Mouse (Mus musculus): Measurements from ENCODE around the gene Vars2. TPM values are rescaled to one million over a fixed set of nuclear protein-coding genes. Genes with fewer than 3 reads are reported as not detected.

The Vars2 gene
- total RNA-seq (2017) = 11.8 and 13.8 TPM in 2 replicates

DNA sequence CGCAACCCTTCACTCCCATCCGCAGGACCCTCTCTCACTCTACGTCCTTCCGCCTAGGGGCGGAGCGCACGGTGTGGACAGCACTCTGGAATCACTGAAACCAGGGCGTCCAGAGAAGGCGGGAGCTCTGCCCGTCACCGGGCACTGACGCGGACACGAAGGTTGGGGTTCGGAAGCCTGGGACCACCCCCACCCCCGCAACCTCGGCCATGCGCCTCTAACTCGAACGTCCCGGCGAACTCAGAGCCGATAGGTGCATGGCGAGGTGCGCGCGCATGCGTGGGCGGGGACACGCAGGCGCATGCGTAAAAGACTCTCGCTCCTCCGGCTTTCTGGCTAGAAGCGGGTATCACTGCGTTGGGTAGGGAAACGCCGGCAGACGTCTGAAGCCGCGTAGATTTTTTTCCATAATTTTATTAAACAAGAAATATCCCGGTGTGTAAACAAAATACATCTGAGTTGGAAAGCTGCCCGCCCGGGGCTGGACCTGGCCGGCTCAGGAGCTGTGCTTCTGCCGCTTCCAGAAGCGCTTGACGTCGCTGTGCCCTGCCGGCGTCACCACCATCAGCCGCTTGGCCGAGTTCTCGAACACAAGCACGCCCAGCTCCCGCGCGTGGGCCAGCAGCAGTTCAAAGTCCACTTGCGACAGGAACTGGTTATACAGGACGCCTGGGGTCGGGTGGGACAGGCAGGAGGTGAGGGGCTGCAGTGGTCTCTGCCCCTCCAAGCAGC lies at the start of gene Vars2:
Vars2 (minus strand) TSS at position 259 of the 732 bp plus-strand sequence.
- ATAC-seq (ENCODE audit: extremely low read depth, insufficient number of reproducible peaks, low FRiP score, poor library complexity, severe bottlenecking) = peak; percentile 62

DNA sequence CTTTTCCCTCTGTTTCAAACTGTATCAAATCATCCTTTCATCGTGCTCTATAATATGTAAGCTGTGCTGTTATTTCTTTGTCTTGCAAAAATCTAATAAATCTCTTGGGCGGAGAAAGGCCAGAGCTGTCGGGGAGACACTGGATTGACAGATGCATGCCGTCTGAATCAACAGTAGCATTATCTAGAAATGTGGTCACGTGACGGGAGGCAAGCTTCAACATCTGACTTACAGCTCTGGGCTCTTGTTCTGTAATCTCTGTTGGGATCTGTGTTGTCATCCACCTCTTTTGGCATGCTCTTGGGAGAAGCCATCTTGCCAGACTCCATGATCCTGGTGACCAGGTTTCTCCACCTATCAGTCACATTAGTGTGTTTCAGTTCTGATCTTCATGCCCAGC lies 49.7 kb upstream of the Vars2 start:
- no peak for ATAC-seq (ENCODE audit: extremely low read depth, insufficient number of reproducible peaks, low FRiP score, poor library complexity, severe bottlenecking)

DNA sequence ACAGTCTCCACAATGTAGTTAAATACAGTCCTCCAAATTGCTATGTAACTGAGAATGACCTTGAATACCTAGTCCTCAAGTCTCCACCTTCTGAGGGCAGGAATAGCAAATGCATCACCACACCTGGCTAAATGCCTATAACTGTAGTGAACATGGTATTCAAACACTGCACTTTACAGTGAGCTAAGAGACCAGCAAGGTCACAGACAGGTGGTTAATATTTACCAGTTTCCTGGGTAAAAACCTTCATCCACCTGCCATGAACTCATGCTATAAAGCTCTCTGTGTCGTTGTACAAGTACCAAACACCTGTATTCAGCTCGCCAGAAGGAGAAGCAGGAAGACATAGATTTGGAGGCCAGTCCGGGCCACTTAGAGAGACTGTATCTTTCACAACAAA lies 48.7 kb upstream of the Vars2 start:
- no peak for ATAC-seq (ENCODE audit: extremely low read depth, insufficient number of reproducible peaks, low FRiP score, poor library complexity, severe bottlenecking)

DNA sequence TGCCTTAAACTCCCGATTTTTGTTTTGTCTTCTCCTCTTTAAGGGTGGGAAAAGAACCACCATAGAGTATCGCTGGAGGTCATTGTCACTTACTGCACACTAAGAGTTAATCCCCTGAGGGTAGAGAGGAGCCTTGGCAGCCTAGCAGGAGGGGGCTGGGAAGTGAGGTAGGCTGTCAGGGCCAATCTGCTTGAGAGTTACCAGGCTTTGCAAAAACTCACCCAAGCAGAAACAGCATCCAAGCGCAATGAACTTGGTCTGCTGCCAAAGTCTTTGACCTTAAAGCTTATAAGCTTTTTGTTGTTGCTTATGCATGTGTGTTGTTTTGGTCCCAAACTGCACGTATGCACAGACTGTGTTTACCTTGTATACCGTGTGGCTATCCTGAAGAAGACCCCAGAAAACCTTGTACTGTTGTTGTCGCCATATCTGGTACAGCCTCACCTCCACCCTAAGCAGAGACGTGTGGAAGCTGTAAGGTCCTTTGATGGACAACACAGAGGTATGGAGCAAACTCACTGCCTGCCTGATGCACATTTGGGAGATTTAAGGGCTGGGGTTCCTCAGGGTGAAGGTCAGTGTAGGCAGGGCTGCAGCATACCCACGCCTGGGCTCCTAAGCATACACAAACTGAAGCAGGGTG lies 43.4 kb upstream of the Vars2 start:
- ATAC-seq (ENCODE audit: extremely low read depth, insufficient number of reproducible peaks, low FRiP score, poor library complexity, severe bottlenecking) = no peak

DNA sequence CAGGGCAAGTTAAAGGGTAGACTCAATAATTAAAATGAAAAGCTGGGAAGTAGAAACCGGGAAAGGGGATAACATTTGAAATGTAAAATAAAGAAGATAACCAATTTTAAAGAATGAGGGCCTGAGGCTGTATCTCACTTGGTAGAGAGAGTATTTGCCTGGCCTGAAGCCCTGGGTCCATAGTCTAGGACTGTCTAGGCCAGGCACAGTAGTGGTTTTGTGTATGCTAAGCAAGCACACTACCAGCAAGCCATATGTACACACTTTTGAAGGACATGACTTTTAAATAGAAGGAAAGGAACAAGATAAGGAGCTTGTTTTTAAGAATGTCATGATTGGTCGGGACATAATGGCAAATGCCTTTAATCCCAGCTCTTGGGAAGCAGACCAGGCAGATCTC lies 41.2 kb upstream of the Vars2 start:
- no peak for ATAC-seq (ENCODE audit: extremely low read depth, insufficient number of reproducible peaks, low FRiP score, poor library complexity, severe bottlenecking)

DNA sequence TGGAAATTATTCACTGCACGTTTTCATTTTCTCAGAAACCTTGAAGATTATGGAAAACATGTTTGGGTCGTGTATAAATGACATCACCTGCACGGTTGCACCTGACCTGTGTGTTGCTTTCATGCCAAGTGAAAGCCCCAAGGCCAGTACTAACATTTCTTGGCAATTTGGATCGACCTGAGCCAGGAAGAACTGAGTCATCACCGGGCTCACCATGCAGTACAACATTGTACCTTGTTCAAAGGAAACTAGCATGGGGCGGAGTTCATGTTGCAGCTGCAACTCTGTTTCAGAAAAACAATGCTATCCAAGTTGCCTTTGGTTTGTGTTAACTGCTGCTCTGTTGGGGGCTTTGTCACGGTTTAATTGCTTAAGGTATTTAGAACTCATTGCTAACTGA lies 40.5 kb upstream of the Vars2 start:
- ATAC-seq (ENCODE audit: extremely low read depth, insufficient number of reproducible peaks, low FRiP score, poor library complexity, severe bottlenecking) = no peak

DNA sequence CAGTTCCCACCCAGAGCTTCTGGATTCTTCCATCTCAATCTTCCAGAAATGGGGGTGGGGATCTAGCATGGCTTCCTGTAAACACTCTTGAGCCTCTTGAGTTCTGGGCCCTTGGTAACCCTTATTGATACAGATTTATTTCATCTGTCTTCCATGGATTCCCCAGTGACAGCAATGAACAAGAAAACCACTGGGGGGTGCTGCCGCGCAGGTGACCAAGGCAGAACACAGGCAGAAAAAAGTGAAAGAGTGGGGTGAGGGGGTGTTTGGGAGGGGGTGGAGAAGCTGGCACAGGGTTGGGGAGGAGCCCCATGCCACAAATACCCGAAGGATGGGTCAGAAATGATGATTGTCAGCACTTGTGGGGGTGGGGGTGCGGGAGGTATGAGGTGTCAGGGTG lies 38.4 kb upstream of the Vars2 start:
- no peak for ATAC-seq (ENCODE audit: extremely low read depth, insufficient number of reproducible peaks, low FRiP score, poor library complexity, severe bottlenecking)

DNA sequence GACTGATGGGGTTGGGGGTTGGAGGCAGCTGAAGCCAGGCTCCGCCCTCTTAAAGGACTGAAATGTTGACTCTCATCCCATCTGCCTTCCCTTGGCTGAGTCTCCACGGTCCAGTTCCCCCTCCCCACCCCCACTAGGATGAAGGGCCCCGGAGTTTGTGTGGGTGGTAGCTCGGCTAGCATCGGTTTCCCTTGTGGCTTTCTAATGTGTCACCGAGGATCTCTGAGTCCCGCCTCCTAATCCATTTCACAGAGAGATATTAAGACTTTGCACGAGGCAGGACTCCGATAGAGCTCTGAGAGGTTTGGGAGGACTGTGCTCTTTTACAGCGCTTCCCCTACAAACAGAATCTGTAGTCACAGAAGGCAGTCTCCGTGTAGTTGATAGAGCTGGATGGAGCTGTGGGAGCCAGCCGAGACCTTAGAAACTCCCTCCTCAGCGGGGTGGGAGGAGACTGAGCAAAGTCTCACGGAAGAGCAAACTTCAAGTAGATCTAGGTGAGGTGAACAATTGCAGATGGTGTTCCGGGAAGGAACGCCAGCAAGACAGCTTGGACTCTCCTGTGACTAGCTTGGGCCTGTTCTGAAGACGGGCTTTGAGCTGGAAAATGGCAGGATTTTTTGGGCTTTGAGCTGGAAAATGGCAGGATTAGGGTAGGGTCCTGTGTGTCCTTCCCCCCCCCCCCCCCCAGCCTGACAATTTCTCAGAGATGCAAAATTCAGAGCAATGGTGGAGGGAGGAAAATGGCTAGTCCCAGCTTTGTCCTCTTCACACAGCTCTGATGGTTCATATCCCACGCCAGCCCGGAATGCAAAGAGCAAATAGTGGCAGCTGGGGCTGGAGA lies 37.5 kb upstream of the Vars2 start, which contains the start of gene Ddr1:
Ddr1 (minus strand) TSS at position 1 of the 844 bp plus-strand sequence.
- no peak for ATAC-seq (ENCODE audit: extremely low read depth, insufficient number of reproducible peaks, low FRiP score, poor library complexity, severe bottlenecking)

DNA sequence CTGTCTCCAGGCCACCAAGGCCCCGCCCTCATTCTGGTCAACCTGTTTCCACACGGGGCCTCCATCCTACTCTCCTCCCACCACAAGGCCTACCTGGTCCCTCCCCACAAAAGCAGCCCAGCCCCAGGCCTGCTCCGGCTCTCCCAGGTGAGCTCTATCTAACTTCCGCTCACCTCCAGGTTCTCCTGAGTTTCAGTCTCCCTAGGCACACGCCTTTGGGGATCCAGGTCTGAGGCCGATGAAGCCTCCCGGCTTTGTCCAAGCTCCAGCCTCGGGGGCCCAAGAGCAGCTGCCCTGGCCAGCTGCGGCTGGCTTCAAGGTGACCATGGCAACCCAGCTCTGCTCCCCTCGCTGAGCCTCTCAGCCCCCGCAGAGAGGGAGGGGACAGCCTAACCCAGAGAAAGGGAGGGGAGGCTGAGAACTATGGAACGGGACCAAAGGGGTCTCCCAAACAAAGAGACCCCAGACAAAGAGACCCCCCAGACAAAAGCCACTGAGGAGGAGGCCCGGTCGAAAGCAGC lies 36.4 kb upstream of the Vars2 start:
- no peak for ATAC-seq (ENCODE audit: extremely low read depth, insufficient number of reproducible peaks, low FRiP score, poor library complexity, severe bottlenecking)

DNA sequence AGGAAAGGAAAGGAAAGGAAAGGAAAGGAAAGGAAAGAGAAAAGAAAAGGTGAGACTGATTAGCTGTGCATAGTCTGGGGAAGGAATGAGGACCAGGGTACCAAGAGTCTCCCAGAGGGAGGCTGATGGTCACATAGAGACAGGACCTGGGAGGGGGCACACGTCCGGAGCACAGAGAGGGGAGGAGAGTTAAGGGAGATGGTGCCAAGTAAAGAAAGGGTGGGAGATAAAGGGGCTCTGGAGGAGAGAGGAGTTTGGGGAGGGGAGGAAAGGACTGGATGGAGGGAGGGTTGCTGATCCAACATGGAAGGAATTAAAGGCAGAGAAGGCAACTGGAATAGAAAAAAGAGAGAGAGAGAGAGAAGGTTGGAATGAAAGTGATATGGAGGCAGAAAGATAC lies 35.7 kb upstream of the Vars2 start:
- ATAC-seq (ENCODE audit: extremely low read depth, insufficient number of reproducible peaks, low FRiP score, poor library complexity, severe bottlenecking) = no peak

DNA sequence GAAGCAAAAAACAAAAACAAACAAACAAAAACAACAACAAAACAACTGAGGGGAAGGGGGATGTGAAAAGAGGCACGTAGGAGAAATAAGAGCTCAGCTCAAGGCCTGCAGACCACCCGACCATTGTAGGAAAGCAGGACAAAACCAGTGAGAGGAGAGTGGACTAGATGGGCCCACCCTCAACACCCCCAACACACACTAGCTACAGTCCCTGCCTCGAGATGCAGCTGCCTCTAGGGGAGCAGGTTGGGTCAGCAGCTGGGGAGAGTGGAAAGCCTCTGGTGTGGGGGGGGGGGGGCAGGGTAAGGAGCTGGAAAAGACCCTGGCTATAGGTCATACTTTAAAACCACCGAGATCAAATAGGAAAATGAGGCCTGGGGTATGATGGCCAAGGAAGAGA lies 35.2 kb upstream of the Vars2 start:
- ATAC-seq (ENCODE audit: extremely low read depth, insufficient number of reproducible peaks, low FRiP score, poor library complexity, severe bottlenecking) = no peak

DNA sequence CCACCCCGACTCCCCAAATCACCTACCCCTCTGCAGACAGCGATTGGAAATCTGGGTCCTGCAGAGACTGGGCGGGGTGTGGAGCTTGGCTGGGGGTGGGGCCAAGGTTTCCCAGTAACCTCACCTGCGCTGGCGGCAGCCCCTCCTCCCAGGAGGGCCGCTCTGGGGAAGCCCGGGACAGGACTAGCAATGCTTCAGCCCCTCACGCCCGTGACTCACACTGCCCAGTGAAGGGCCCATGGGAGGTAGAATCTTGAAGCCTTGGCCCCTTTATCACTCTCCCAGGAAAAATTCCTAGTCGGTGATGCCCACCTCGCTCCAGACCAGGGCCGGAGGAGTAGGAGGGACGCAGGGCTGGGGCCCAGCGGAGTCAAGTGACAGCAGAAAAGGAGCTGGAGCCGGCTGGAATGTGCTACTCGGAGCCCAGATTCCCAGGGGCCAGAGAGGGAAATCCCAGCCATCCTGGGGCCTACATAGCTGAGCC lies 34.6 kb upstream of the Vars2 start:
- no peak for ATAC-seq (ENCODE audit: extremely low read depth, insufficient number of reproducible peaks, low FRiP score, poor library complexity, severe bottlenecking)

DNA sequence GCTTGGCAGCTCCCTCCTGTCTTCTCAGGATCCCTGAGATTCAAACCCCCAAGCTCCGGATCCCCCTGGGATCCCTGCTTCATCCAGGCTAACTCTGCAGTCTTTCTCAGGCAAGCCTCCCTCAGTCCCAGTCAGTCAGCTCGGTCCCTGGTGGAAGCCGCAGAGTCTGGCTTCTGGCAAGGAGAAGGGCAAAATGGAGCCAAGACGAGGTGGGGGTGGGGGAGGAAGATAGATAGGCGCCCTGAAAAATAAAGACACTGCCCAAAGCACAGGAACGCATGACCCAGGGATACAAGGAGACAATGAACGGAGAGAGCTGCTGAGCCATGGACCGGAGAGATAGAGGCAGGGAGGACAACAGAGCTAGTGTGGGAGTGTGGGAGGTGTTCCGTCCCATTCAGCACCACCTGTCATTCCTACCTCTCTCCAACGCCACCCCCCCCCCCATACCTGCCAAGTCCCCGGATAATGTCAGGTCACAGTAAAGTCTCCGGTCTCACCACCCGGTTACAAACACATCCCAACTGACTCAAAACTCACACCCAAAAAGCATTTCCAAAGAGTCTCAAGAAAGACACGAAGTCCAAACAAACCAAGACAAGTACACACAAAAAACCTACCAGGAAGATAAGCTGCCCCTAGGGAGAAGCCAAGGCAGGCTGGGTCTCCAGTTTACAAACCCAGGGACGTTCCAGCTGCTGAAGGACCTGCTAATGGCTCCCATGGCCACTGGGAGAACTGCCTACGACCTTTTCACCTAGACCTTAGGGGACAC lies 34.0 kb upstream of the Vars2 start:
- ATAC-seq (ENCODE audit: extremely low read depth, insufficient number of reproducible peaks, low FRiP score, poor library complexity, severe bottlenecking) = no peak

DNA sequence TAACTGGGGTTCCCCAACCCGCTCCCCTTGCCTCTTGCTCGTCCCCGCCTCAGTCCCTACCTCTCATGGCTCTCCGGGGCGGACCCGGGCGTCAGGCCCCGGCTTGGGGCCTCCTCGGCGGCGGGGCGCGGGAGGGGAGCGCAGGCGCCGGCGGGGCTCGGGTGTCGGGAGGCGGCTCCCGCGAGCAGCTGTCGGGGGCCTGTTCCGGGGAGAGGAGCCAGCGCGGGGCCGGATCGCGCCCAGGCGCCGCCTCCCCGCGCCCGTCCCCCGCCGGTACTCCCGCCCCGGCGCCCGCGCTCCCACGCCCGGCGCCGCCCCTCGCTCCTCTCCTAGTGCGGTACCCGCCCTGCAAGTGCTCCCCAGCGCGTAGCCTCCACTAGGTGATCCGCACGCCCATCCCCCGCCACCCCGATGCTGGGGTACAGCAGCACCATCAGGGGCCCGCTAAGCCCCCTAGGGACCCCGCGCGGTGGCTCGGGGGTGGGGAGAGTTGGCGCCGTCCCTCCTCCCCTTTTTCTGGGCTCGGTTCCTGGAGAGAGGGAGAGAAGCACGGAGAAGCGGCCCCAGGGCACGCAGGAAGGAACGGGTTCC lies 33.1 kb upstream of the Vars2 start:
- ATAC-seq (ENCODE audit: extremely low read depth, insufficient number of reproducible peaks, low FRiP score, poor library complexity, severe bottlenecking) = no peak

DNA sequence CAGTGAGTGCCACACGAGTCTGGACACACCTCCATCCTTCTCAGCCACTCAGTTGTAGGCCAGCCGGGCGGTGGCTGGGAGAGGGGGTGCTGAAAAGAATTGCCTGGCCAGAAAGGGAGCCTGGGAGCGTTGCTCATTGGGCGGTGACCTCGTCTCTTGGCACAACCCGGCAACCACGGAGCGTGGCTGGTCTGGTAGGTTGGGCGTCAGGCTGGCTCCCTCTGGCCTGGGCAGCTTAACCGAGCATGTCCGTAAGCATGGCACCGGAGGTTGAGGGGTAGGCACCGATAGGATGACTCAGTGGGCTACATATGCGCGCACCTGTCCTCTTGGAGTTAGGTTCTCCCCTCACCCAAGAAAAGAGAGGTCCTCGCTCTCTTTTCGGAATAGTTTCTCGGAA lies 32.5 kb upstream of the Vars2 start:
- ATAC-seq (ENCODE audit: extremely low read depth, insufficient number of reproducible peaks, low FRiP score, poor library complexity, severe bottlenecking) = no peak

DNA sequence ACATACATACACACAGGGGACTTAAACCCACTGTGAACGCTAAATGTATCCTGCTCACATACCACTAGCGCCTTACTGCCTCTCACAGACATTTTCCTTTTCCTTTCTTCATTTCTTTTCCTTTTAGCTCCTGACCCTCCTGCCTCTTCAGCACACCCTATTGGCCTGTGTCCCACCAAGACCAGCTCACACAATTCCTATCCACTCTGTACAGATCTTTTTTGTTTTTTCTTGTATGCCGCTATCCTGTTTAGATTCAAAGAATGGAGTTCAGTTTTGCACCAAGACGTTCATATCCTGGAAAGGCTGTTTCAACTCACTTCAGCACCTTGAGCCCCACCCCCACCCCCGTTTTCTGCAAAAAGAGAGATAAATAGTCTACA lies 31.1 kb upstream of the Vars2 start:
- ATAC-seq (ENCODE audit: extremely low read depth, insufficient number of reproducible peaks, low FRiP score, poor library complexity, severe bottlenecking) = no peak

DNA sequence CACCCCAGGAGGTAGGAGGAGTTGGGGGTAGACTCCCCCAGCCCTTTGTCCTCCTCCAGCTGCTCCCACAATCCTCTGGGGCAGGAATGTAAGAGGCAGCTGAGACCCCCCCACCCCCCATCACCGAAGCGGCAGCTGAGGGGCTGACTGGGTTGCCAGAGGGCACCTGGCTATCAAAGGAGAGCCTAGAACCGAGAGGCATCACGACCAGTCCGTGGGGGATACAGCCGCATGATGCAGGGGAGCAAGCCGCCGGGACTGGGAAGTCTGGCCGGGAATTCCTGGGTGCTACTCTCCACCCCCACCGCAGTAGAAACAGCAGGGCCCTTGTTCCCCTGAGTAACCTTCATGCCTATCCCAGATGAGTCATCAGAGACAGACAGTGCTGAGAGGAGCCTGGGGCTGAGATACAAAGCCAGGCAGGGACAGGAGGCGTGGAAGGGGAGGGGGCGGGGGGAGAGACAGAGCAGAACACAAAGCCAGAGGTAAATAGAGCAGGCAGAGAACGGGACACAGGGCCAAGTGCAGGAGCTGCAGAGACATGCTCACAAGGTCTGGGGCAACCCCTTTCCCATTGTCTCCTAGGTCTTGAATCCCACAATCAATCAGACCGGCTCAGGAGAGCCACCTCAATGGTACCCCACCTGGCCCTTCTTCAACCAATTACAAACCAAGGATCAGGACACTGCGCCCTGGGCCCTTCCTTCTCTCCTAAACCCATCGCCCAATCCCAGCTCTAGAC lies 30.5 kb upstream of the Vars2 start:
- no peak for ATAC-seq (ENCODE audit: extremely low read depth, insufficient number of reproducible peaks, low FRiP score, poor library complexity, severe bottlenecking)

DNA sequence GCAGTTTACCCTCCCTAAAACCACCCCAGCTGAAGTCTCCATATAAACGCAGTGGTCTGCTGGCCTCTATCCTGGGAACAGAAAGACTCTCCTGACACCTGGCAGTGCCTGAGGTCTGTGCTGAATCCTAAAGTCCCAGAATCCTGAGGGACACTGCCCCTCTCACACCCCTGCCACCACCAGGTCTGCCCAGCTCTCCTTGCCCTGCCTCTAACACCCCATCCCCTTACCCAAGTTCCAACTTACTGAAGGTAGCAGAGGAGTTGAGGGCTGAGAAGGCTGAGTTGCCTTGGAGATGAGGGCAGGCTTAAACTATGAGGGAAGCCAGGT lies 30.0 kb upstream of the Vars2 start:
- ATAC-seq (ENCODE audit: extremely low read depth, insufficient number of reproducible peaks, low FRiP score, poor library complexity, severe bottlenecking) = no peak

Measured in neutrophil, adult 5-6 weeks (primary cell).